Mouse (Mus musculus) CH12.LX (cell line): Measurements from ENCODE around the gene Slfn4. TPM values are rescaled to one million over a fixed set of nuclear protein-coding genes. Genes with fewer than 3 reads are reported as not detected.

Source experiments
- DNase-seq: peaks from one replicate; pipeline ENCODE4 v3.0.0-alpha.2; 2013; ENCODE audit errors: extremely low read depth
- H3K27ac ChIP-seq: 2 replicates; pipeline ENCODE4 v1.5.1; 2012; ENCODE audit warnings: low read depth, mild to moderate bottlenecking, control low read depth, moderate library complexity; ENCODE audit not compliant: insufficient read depth
- H3K27me3 ChIP-seq: replicated peaks from 2 replicates; pipeline ENCODE3; 2012; ENCODE audit warnings: inconsistent platforms
- H3K36me3 ChIP-seq, 2 experiments: replicated peaks in 1 of 2; 2 replicates each; pipeline versions ENCODE3 to v1.6.1; 2012; ENCODE audit warnings: inconsistent platforms in 1 of 2, low read length in 1 of 2, mild to moderate bottlenecking in 1 of 2, mixed read lengths in 1 of 2, moderate library complexity in 1 of 2; ENCODE audit not compliant: control insufficient read depth in 1 of 2, insufficient read depth in 1 of 2
- H3K4me1 ChIP-seq, 2 experiments: 2 replicates each; pipeline ENCODE4 v1.6.1; 2012; ENCODE audit warnings: inconsistent platforms in 1 of 2, moderate library complexity in 1 of 2; ENCODE audit not compliant: insufficient read depth in 2 of 2, control insufficient read depth in 1 of 2
- H3K4me2 ChIP-seq: 2 replicates; pipeline ENCODE4 v1.6.1; 2012; ENCODE audit warnings: low read depth, mild to moderate bottlenecking, control low read depth; ENCODE audit not compliant: poor library complexity, insufficient read depth, severe bottlenecking
- H3K4me3 ChIP-seq, 3 experiments: fragments of 150-350 bp in 1 of 3; sonication (generic) in 1 of 3; replicated peaks in 1 of 3; 2 replicates each; pipeline versions ENCODE3 to v1.5.1; 2011 to 2012; ENCODE audit warnings: low read depth in 2 of 3, low read length in 2 of 3, mild to moderate bottlenecking in 2 of 3, moderate library complexity in 2 of 3, control low read depth in 1 of 3, improper control_type of control experiment in 1 of 3, inconsistent platforms in 1 of 3, mixed read lengths in 1 of 3; ENCODE audit not compliant: poor library complexity in 1 of 3
- H3K79me2 ChIP-seq: replicated peaks from 2 replicates; pipeline ENCODE4 v1.6.1; 2012; ENCODE audit warnings: mild to moderate bottlenecking, moderate library complexity; ENCODE audit not compliant: control insufficient read depth, poor library complexity, insufficient read depth, severe bottlenecking; ENCODE audit errors: extremely low read depth
- H3K9ac ChIP-seq: 2 replicates; pipeline ENCODE4 v1.6.1; 2012; ENCODE audit warnings: low read depth, mild to moderate bottlenecking, control low read depth, moderate library complexity; ENCODE audit not compliant: insufficient read depth
- H3K9me3 ChIP-seq: replicated peaks from 2 replicates; pipeline ENCODE3; 2012; ENCODE audit warnings: low read length, inconsistent platforms, mixed read lengths
- BHLHE40 ChIP-seq: IDR thresholded peaks from 2 replicates; pipeline ENCODE4 v1.6.1; 2011; ENCODE audit warnings: mild to moderate bottlenecking, low read depth, low read length, improper control_type of control experiment
- CHD1 ChIP-seq: IDR thresholded peaks from 2 replicates; pipeline ENCODE4 v1.6.1; 2012; ENCODE audit warnings: low read depth, low read length, improper control_type of control experiment, inconsistent platforms
- CHD2 ChIP-seq: IDR thresholded peaks from 2 replicates; pipeline ENCODE4 v1.6.1; 2011; ENCODE audit warnings: low read length, improper control_type of control experiment
- CTCF ChIP-seq, 2 experiments: IDR thresholded peaks in 1 of 2; conservative IDR thresholded peaks in 1 of 2; 2 replicates each; pipeline ENCODE4 v1.5.1; 2011 to 2012; ENCODE audit warnings: low read depth in 2 of 2, low read length in 2 of 2, improper control_type of control experiment in 1 of 2, inconsistent platforms in 1 of 2, mild to moderate bottlenecking in 1 of 2, moderate library complexity in 1 of 2
- E2F4 ChIP-seq: IDR thresholded peaks from 2 replicates; pipeline ENCODE4 v1.6.1; 2011; ENCODE audit warnings: low read depth, low read length, improper control_type of control experiment; ENCODE audit not compliant: insufficient replicate concordance
- ELF1 ChIP-seq: IDR thresholded peaks from 2 replicates; pipeline ENCODE4 v1.6.1; 2014; ENCODE audit warnings: low read depth, mild to moderate bottlenecking, inconsistent platforms, low read length, improper control_type of control experiment
- EP300 ChIP-seq: IDR thresholded peaks from 2 replicates; pipeline ENCODE4 v1.6.1; 2011; ENCODE audit warnings: low read length, improper control_type of control experiment
- ETS1 ChIP-seq: conservative IDR thresholded peaks from 2 replicates; pipeline ENCODE4 v1.6.1; 2012; ENCODE audit warnings: low read depth, mild to moderate bottlenecking, inconsistent platforms, low read length, improper control_type of control experiment, moderate library complexity
- GABPA ChIP-seq: IDR thresholded peaks from 2 replicates; pipeline ENCODE4 v1.6.1; 2012; ENCODE audit warnings: low read depth, low read length, improper control_type of control experiment, inconsistent platforms; ENCODE audit not compliant: insufficient replicate concordance
- HCFC1 ChIP-seq: IDR thresholded peaks from 2 replicates; pipeline ENCODE4 v1.6.1; 2012; ENCODE audit warnings: low read depth, mild to moderate bottlenecking, inconsistent platforms, low read length, improper control_type of control experiment
- IRF4 ChIP-seq: IDR thresholded peaks from 2 replicates; pipeline ENCODE4 v1.6.1; 2014; ENCODE audit warnings: low read depth, mild to moderate bottlenecking, inconsistent platforms, low read length, improper control_type of control experiment
- JUN ChIP-seq: IDR thresholded peaks from 2 replicates; pipeline ENCODE4 v1.6.1; 2011; ENCODE audit warnings: low read depth, mild to moderate bottlenecking, low read length, improper control_type of control experiment, moderate library complexity; ENCODE audit not compliant: insufficient read depth
- JUND ChIP-seq: conservative IDR thresholded peaks from 2 replicates; pipeline ENCODE4 v1.6.1; 2011; ENCODE audit warnings: low read depth, low read length, improper control_type of control experiment
- KAT2A ChIP-seq: IDR thresholded peaks from 2 replicates; pipeline ENCODE4 v1.6.1; 2012; ENCODE audit warnings: low read length, improper control_type of control experiment, inconsistent platforms; ENCODE audit not compliant: insufficient replicate concordance
- MAFK ChIP-seq: IDR thresholded peaks from 2 replicates; pipeline ENCODE4 v1.6.1; 2011; ENCODE audit warnings: low read length, improper control_type of control experiment; ENCODE audit not compliant: insufficient replicate concordance
- MAX ChIP-seq: IDR thresholded peaks from 2 replicates; pipeline ENCODE4 v1.6.1; 2011; ENCODE audit warnings: low read length, improper control_type of control experiment
- MAZ ChIP-seq: IDR thresholded peaks from 2 replicates; pipeline ENCODE4 v1.6.1; 2012; ENCODE audit warnings: low read depth, mild to moderate bottlenecking, inconsistent platforms, low read length, improper control_type of control experiment, moderate library complexity
- MEF2A ChIP-seq: IDR thresholded peaks from 2 replicates; pipeline ENCODE4 v1.6.1; 2014; ENCODE audit warnings: low read depth, mild to moderate bottlenecking, inconsistent platforms, low read length, improper control_type of control experiment, borderline replicate concordance
- MXI1 ChIP-seq: IDR thresholded peaks from 2 replicates; pipeline ENCODE4 v1.6.1; 2011; ENCODE audit warnings: mild to moderate bottlenecking, low read depth, low read length, improper control_type of control experiment
- MYC ChIP-seq: IDR thresholded peaks from 2 replicates; pipeline ENCODE4 v1.6.1; 2011; ENCODE audit warnings: low read depth, mild to moderate bottlenecking, improper control_type of control experiment, low read length
- NELFE ChIP-seq: IDR thresholded peaks from 2 replicates; pipeline ENCODE4 v1.6.1; 2011; ENCODE audit warnings: low read depth, low read length, improper control_type of control experiment
- NRF1 ChIP-seq: IDR thresholded peaks from 2 replicates; pipeline ENCODE4 v1.6.1; 2014; ENCODE audit warnings: low read depth, mild to moderate bottlenecking, inconsistent platforms, low read length, improper control_type of control experiment, moderate library complexity
- PAX5 ChIP-seq: IDR thresholded peaks from 2 replicates; pipeline ENCODE4 v1.6.1; 2012; ENCODE audit warnings: low read length, inconsistent platforms, mixed read lengths
- POLR2A ChIP-seq: IDR thresholded peaks from 2 replicates; pipeline ENCODE4 v1.6.1; 2011; ENCODE audit warnings: low read depth, mild to moderate bottlenecking, improper control_type of control experiment, low read length
- POLR2AphosphoS2 ChIP-seq: IDR thresholded peaks from 2 replicates; pipeline ENCODE4 v1.6.1; 2011; ENCODE audit warnings: low read depth, low read length, improper control_type of control experiment
- RAD21 ChIP-seq: IDR thresholded peaks from 2 replicates; pipeline ENCODE4 v1.6.1; 2011; ENCODE audit warnings: low read depth, mild to moderate bottlenecking, low read length, improper control_type of control experiment, moderate library complexity
- RCOR1 ChIP-seq: conservative IDR thresholded peaks from 2 replicates; pipeline ENCODE4 v1.6.1; 2012; ENCODE audit warnings: low read depth, mild to moderate bottlenecking, inconsistent platforms, low read length, improper control_type of control experiment
- SIN3A ChIP-seq: IDR thresholded peaks from 2 replicates; pipeline ENCODE4 v1.6.1; 2012; ENCODE audit warnings: low read length, improper control_type of control experiment, inconsistent platforms
- SMC3 ChIP-seq: IDR thresholded peaks from 2 replicates; pipeline ENCODE4 v1.6.1; 2011; ENCODE audit warnings: low read depth, low read length, improper control_type of control experiment
- TBP ChIP-seq: conservative IDR thresholded peaks from 2 replicates; pipeline ENCODE4 v1.6.1; 2011; ENCODE audit warnings: low read depth, low read length, improper control_type of control experiment
- TCF12 ChIP-seq: IDR thresholded peaks from 2 replicates; pipeline ENCODE4 v1.6.1; 2014; ENCODE audit warnings: low read depth, mild to moderate bottlenecking, inconsistent platforms, low read length, improper control_type of control experiment
- UBTF ChIP-seq: IDR thresholded peaks from 2 replicates; pipeline ENCODE4 v1.6.1; 2012; ENCODE audit warnings: low read depth, mild to moderate bottlenecking, inconsistent platforms, low read length, improper control_type of control experiment, moderate library complexity
- USF1 ChIP-seq: IDR thresholded peaks from 2 replicates; pipeline ENCODE4 v1.6.1; 2014; ENCODE audit warnings: low read depth, mild to moderate bottlenecking, inconsistent platforms, low read length, improper control_type of control experiment
- USF2 ChIP-seq: conservative IDR thresholded peaks from 2 replicates; pipeline ENCODE4 v1.6.1; 2011; ENCODE audit warnings: low read depth, low read length, improper control_type of control experiment
- ZC3H11A ChIP-seq: IDR thresholded peaks from 2 replicates; pipeline ENCODE4 v1.6.1; 2012; ENCODE audit warnings: low read depth, mild to moderate bottlenecking, inconsistent platforms, low read length, improper control_type of control experiment
- ZKSCAN1 ChIP-seq: IDR thresholded peaks from 2 replicates; pipeline ENCODE4 v1.6.1; 2012; ENCODE audit warnings: low read depth, inconsistent platforms, low read length, improper control_type of control experiment, borderline replicate concordance
- ZMIZ1 ChIP-seq: IDR thresholded peaks from 2 replicates; pipeline ENCODE4 v1.6.1; 2012; ENCODE audit warnings: low read depth, mild to moderate bottlenecking, inconsistent platforms, low read length, improper control_type of control experiment
- ZNF384 ChIP-seq: IDR thresholded peaks from 2 replicates; pipeline ENCODE4 v1.6.1; 2012; ENCODE audit warnings: low read depth, low read length, improper control_type of control experiment, inconsistent platforms
- dilution Hi-C: fragments of 300-500 bp; cut with MboI; formaldehyde crosslinking; loops from 2 replicates; pipeline ENCODE4 v1.14.3; 2020; ENCODE audit warnings: low sequenced_read_pairs; ENCODE audit not compliant: extremely low pct_unique_long_range_greater_than_20kb, extremely low pct_ligation_motif_present
- in situ Hi-C: fragments of 300-500 bp; cut with MboI; formaldehyde crosslinking; loops from 3 replicates; pipeline ENCODE4 v1.14.3; 2019; ENCODE audit warnings: low sequenced_read_pairs, low pct_ligation_motif_present, low pct_unique_long_range_greater_than_20kb, mixed read lengths
- polyA plus RNA-seq: library from polyadenylated mRNA; unstranded; fragments of >175 nt; gene quantifications from 2 replicates; pipeline ENCODE4 v1.2.1, GENCODE M21; 2012; ENCODE audit warnings: low read depth; ENCODE audit not compliant: insufficient read length
- total RNA-seq, 2 experiments: library from RNA; depleted of rRNA; stranded (reverse); fragments of 300-350 nt in 1 of 2; fragments of >200 nt in 1 of 2; gene quantifications; 2 replicates each; pipeline ENCODE4 v1.2.3; 2012 to 2014

Slfn4 gene
- total and polyA plus RNA-seq, 3 experiments: not detected

DNA sequence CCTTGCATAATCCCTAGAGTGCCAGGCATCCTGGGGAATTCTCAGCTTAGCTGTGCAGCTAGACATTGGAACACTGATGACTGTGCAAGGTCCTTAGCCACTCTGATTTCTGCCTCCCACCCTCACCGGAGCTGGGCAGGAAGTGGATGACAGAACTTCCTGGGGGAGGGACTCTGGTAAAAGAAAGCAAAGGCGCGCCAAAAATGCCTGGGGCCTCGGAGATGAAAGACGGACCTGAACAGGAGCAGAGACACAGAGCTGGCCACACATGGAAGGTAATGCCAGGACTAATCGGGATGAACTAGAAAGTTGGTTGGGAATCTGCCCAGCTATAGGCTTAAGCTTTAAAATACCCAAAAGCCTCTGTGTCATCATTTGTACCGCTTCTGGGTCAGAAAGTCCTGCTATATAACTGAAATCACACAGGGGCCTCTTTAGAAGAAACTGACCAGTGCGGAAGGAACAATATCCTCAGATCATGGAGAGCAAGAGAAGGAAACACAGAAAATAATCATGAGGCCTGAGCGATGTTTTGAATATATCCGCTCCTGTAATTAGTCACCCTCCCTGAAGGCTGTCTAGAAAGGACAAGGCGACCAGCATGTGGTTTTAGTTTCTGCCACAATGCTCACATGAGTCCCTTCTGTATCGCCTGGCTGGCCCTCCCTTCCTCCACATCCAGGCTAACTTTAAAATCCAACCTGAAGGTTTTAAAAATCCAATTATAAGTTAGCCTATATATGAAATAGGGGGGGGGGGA, 16.3 kb downstream of the Slfn4 start, which contains the start of gene Slfn3:
Slfn3 (plus strand) TSS at position 197 of the 760 bp plus-strand sequence.
- peak within 1 kb of the TSS; percentile 91 for H3K4me2 ChIP-seq
- peaks cover 15 to 29% of the 10 kb centered on the region in 2 experiments for H3K36me3 ChIP-seq
- peak; percentile 92 for DNase-seq
- H3K79me2 ChIP-seq: peaks cover 13% of the 10 kb centered on the region
- H3K9me3 ChIP-seq: no peaks in the 10 kb centered on the region
- H3K27me3 ChIP-seq: peaks cover 5% of the 10 kb centered on the region
- peak within 1 kb of the TSS; percentile 96 for H3K9ac ChIP-seq
- dilution Hi-C loops (no loop called here), in situ Hi-C loops (loop anchor here (25.0 kb wide), 2 partner anchors 279 to 429 kb away; partner anchors contain the start of genes Cct6b, Nle1, Unc45b and Zfp830)
- TF ChIP-seq NRF1: no peak; the same call in 1 of the 2 replicates
- TF ChIP-seq BHLHE40: peak; percentile 97
- TF ChIP-seq ZC3H11A: no peak
- no peak for TF ChIP-seq GABPA
- TF ChIP-seq ETS1: peak; percentile 88
- no peak for TF ChIP-seq UBTF
- peak; percentile 94 for TF ChIP-seq EP300
- peak; percentile 81 for TF ChIP-seq TCF12
- TF ChIP-seq CHD1: 0 out of 2 replicates have a peak, but pooled peaks have one; percentile 65
- peak; percentile 88 for TF ChIP-seq POLR2A
- peak; percentile 86 for TF ChIP-seq ZMIZ1
- 0 out of 2 replicates have a peak, but pooled peaks have one; percentile 73 for TF ChIP-seq KAT2A
- no peak; the same call in 1 of the 2 replicates for TF ChIP-seq POLR2AphosphoS2
- peak; percentile 93; the same call in 1 of the 2 replicates for TF ChIP-seq E2F4
- peak; percentile 86 for TF ChIP-seq MAFK
- TF ChIP-seq JUND: peak; percentile 93
- no peak for TF ChIP-seq ZKSCAN1
- TF ChIP-seq SIN3A: peak; percentile 60
- no peak for TF ChIP-seq RAD21
- TF ChIP-seq ELF1: peak; percentile 82
- TF ChIP-seq USF2: 0 out of 2 replicates have a peak, but pooled peaks have one; percentile 22
- no peak; the same call in 1 of the 2 replicates for TF ChIP-seq SMC3
- peak; percentile 90 for TF ChIP-seq JUN
- peak; percentile 86 for TF ChIP-seq MEF2A
- peak; percentile 67 for TF ChIP-seq MXI1
- TF ChIP-seq RCOR1: peak; percentile 95
- no peak for TF ChIP-seq CTCF (conservative IDR thresholded peaks at IDR 0.05 in 1 of 2, IDR thresholded peaks at IDR 0.05 in 1 of 2; ENCODE audit: low read depth in 2 of 2, low read length in 2 of 2)
- peak; percentile 98 for TF ChIP-seq IRF4
- TF ChIP-seq PAX5: no peak
- TF ChIP-seq USF1: no peak
- TF ChIP-seq MAZ: 0 out of 2 replicates have a peak, but pooled peaks have one; percentile 46
- peak; percentile 79 for TF ChIP-seq TBP
- TF ChIP-seq ZNF384: 0 out of 2 replicates have a peak, but pooled peaks have one; percentile 4
- TF ChIP-seq MAX: peak; percentile 66
- TF ChIP-seq HCFC1: peak; percentile 68
- TF ChIP-seq MYC: peak; percentile 85
- peak; percentile 69; the same call in 1 of the 2 replicates for TF ChIP-seq CHD2
- peak; percentile 89 for TF ChIP-seq NELFE
- H3K4me3 ChIP-seq: peak within 1 kb of the TSS; percentile 59 to 71 (median 64)
- H3K4me1 ChIP-seq: peaks cover 16 to 38% of the 10 kb centered on the region in 2 experiments
- peak within 1 kb of the TSS; percentile 82 for H3K27ac ChIP-seq
